Mouse (Mus musculus) adrenal gland, postnatal 4 days (tissue): ENCODE results near the gene Mup21. TPM values are rescaled to one million over a fixed set of nuclear protein-coding genes. Genes with fewer than 3 reads are reported as not detected.
"Not testable (repeated sequence)": the region's sequence is repeated elsewhere in the genome, so short reads cannot be mapped to it uniquely, and the experiment has no call there.

Experiments
- DNase-seq, 2 experiments: peaks; one replicate each; pipeline ENCODE4 v3.0.0; 2021 to 2022; ENCODE audit warnings: low spot score in 2 of 2, mixed read lengths in 2 of 2
- long read RNA-seq, 2 experiments: library from polyadenylated mRNA; stranded (forward); transcript quantifications; one replicate each; pipeline ENCODE4 v2.0.0; 2021
- total RNA-seq, 2 experiments: library from RNA; stranded (reverse); gene quantifications; 2 replicates each; pipeline ENCODE4 v1.2.3; 2021

Mup21 gene
- not detected for total RNA-seq
- long read RNA-seq, experiment 1, result 0 reads
- long read RNA-seq, experiment 2, result 0 reads

DNA sequence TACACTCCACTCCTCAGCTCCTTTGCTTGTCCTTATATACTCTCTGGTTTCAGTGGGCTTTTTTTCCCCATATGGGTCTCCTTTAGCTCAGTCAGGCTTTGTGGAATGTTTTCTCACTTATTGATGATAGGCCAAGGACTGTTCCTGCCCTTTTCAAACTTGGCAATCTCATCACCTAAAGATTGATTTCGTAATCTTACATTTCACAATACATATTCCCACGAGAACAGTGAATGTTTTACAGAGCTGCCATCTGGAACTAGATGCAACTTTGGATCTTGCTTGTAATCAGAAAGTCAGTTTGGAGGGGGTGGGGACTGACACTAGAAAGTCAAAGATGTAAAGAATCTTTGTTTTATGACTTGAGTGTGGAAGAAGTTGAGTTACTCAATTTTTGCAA lies at the start of gene Mup21:
Gene Mup21 (minus strand): TSS at position 53 of the 400 bp plus-strand sequence.
- DNase-seq, result no peak

DNA sequence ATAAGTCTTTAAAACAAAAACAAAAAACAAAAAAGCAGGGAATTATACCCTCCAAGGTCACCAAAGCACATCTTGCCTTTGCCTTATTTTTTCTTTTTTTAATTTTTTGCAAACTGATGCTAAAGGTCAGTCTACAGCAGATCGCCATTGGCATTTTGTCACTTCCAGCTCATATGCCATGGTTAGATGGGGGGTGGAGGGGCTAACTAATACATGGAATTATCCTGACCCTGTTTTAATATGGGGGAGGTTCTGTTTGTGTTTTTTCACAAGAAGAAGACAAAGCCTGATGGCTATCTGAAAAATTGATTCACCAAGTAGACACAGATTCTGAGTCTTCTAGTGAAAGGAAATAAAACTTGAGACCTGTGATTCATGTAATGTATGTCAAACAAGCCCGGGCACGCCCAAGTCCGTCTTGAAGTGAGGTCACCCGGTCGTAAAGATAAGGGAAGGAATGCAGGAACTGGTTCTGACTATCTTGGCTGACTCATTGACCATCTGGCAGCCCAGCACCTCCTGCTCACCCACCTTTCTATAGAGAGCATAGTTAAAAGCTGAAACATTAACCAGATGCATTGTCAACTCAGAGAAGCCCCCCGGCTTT lies 49.4 kb upstream of the Mup21 start:
- DNase-seq, result no peak

DNA sequence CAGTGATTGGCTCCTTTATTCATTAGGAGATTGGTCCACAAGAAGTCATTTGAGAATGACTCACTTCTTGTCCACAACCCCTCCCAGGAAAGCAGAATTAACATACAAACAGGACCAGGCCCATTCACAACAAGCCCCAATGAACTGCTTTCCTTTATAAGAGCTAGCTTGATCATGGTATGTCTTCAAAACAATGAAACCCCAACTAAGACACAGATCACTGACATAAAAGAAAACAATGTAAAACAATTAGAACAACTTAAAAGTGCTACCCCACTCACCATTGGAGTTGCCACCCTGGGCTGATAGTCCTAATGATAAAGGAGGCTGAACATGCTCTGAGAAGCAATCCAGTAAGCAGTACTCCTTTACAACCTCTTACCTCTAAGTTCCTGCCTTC lies 38.1 kb upstream of the Mup21 start:
- no peak for DNase-seq

DNA sequence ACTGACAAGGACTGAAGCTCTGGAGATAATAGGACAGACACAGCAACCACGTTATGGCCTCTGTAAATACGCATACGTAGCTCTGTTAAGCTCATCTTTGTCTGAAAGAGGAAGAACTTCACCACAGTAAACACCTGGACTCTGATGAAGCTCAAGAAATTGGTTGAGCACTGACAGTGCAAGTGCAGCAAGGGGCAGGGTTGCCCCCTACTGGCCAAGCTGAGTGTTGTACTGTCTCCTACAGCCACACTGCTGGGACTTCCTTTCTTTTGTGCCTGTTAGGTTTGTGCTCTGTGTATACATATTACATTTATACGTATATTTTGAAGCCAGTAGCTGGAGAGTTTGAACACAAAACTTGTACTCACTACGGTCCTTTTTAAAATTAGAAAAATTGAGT lies 26.6 kb upstream of the Mup21 start:
- DNase-seq, result no peak

DNA sequence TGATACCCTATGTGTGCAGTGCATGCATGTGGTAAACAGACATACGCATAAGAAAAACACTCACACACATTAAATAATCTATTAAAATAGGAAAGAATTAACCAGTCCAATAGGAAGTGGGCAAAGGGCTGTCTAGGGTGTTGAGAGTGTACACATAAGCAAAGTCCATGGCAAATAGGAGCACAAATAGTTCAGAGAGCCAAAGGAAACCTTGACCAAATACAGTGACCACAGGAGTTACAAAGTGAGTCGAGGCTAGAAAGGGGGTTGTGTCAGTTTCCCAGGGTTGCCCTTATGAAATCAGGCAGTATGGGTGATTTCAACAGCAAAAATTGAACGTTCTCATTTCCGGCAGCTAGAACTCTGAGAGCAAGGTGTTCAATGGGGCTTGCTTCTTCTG lies 23.8 kb upstream of the Mup21 start:
- no peak for DNase-seq

DNA sequence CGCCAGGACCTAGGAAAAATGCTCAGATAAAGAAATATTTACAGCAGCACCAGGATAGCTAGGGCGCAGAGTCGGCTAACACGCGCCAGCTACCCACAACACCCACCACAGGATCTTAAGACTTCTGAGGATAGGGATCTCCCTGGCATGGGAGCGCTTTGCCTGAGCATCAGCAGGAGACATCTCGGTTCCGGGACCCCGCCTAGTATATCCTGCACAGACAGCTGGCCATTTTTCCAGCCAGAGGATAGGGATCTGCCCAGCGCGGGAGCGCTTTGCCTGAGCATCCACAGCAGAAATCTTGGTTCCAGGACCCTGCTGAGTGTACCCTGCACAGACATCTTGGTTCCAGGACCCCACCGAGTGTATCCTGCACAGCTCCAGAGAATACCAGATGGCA lies 17.0 kb upstream of the Mup21 start:
- DNase-seq, result not testable (repeated sequence)

DNA sequence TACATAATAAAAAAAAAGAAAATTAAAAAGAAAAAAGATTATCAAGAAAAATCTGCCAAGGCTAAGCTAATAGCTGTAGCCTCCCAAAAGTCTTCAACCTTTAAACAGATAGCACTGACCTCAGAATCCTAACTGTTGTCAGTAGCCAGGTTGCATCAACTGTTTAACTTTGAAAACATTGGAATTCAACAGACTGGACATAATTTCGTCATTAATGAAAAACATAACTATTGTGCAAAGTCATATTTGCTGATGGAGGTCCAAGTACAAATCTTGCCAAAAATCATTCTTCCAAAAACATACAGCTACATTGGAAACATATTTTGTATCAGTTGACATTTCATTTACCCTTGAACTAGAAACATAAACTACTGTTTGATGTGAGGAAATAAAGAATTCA lies 7.7 kb upstream of the Mup21 start:
- DNase-seq, result no peak

DNA sequence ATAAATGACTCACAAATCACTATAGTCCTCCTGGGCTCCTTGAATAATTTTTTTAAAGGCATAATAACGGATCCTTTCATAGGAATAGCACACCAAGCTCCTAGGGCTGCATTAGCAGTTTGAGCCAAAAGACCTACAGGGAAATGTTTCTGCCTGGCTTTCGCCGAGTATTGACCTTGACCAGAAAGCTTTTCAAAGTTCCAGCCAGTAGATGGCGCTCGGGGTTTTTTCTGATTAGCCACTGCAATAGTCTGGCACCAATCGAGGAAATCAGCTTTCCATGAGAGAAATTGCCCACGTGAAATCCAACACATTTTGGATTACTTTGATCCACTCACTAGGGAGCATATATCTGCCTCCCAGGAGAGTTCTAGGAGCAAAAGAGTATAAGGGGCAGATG lies 17.0 kb downstream of the Mup21 start:
- DNase-seq, result no peak

DNA sequence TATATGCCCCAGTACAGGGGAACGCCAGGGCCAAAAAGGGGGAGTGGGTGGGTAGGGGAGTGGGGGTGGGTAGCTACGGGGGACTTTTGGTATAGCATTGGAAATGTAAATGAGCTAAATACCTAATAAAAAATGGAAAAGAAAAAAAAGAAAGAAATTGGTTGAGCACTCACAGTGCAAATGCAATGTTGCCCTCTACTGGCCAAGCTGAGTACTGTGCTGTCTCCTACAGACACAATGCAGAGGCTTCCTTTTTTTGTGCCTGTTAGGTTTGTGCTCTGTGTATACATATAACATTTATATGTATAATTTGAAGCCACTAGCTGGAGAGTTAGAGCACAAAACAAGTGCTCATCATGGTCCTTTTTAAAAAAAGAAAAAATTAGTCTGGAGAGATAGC lies 47.3 kb downstream of the Mup21 start:
- DNase-seq, result not testable (repeated sequence)

Other genes with a start within 250 kb of the Mup21 start
- not detected for gene Mup20, start 96.7 kb downstream of the Mup21 start, total RNA-seq
- not detected for gene Mup3, start 63.5 kb downstream of the Mup21 start, total RNA-seq
- 10 to 100 TPM; 11.3 to 12.3 TPM for gene Zfp37, start 80.2 kb upstream of the Mup21 start, total RNA-seq
- 10 to 100 TPM; 26.3 to 27.6 TPM for gene Slc31a2, start 111.7 kb upstream of the Mup21 start, total RNA-seq
- 10 to 100 TPM; 45.1 to 50.9 TPM for gene Fkbp15, start 209.7 kb upstream of the Mup21 start, total RNA-seq
- 10 to 100 TPM; 79.7 to 82.3 TPM for gene Slc31a1, start 209.9 kb upstream of the Mup21 start, total RNA-seq